Mouse (Mus musculus): ENCODE data around the gene Gse1.

The Gse1 gene

GRCm38 (mm10) chr8:120425199-120425941 lies 197.1 kb downstream of the Gse1 start:
- DNase-seq (ENCODE audit: low spot score), result no peak

DNA sequence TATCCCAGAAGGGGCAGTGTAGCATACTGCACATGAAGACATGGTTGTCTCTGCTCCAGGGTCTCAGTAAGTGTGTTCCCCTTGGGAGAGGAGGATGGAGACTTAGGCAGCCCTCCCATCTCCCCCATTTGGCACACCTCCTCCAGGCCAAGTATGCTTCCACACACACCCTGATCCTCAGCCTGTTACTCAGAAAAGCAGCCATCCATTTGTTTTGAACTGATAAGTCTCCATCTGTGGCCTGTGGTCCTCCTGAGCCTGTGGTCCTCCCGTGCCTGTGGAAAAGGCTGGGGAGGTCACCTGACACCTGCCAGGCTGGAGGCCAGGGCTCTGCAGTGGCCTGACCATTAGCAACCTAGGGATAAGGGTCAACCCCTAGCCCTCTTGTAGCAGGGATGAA lies 197.8 kb downstream of the Gse1 start:
- no peak for DNase-seq (ENCODE audit: low spot score)

DNA sequence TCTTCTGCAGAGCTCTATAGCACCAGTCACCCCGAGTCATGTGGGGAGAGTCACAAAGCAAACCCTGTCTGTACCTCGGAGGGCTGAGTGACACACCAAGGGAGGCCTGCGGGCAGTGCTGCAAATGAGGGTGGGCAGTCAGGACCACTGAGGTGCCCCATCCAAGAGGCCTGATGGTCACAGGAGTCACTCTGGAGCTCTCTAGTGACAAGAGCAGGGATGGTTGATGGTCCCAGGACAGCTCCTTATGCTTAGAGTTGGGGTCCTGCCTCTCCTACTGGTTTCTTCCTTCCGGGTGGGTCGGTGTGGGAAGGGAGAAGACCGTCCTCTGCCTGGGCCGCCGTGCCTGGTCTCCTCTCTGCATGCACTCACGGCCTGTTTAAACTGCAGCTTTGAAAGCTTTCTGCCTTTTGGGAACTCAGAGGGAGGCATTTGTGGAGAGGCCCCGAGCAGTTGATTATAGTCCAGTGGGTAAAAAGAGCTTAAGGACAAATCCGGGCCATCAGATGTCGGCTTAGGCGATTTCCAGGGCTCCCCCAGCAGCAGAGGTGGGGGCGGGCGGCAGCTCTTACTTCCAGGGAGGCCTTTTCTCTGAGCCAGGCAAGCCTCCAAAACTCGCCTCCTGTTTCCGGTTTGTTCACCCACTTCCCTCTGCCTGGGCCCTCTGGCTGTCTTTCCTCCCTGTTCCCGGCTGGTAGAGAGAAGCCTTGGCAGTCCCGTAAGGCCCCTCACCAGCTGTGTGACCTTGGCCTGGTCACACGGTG lies 198.5 kb downstream of the Gse1 start:
- no peak for DNase-seq (ENCODE audit: low spot score)

GRCm38 (mm10) chr8:120428492-120428891 lies 200.2 kb downstream of the Gse1 start:
- no peak for DNase-seq (ENCODE audit: low spot score)

GRCm38 (mm10) chr8:120429116-120429515 lies 200.9 kb downstream of the Gse1 start:
- no peak for DNase-seq (ENCODE audit: low spot score)

DNA sequence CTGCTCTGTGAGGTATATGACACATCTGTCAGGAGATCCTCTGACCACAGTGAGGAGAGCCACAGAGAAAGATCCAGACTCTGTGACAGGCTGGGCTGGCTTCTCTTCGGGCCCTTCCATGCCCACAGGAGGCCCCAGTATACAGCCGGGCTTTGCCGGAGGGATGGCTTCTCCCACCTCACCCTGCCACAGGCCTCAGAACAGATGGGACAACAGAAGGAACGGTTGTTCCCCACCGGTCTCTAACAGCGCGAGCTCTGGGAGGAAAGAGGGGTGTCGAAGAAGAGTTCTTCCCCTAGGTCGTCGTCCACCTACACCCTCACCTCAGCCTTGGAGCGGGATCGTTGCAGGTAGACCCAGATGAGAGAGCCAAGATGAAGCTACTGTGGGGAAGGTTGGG lies 202.8 kb downstream of the Gse1 start:
- DNase-seq (ENCODE audit: low spot score), result no peak

DNA sequence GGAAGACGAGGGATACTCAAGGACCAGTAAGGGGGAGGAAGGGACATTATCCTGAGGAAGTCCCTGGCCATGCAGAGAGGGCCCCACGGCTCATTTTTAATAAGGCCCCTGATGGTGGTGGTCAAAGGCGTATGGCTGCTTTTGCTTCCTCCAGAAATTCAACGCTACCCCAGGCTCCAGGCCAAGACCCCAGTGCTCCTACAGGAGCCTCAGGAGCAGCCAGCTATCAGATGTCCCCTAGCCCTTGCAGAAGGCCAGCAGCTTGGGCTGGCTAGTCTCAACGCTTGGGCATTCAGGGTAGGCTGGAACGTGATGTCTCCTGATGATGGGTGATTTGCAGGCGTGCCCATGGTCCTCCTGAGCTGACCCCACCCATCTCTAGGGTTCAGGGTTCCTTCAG lies 204.2 kb downstream of the Gse1 start:
- no peak for DNase-seq (ENCODE audit: low spot score)

DNA sequence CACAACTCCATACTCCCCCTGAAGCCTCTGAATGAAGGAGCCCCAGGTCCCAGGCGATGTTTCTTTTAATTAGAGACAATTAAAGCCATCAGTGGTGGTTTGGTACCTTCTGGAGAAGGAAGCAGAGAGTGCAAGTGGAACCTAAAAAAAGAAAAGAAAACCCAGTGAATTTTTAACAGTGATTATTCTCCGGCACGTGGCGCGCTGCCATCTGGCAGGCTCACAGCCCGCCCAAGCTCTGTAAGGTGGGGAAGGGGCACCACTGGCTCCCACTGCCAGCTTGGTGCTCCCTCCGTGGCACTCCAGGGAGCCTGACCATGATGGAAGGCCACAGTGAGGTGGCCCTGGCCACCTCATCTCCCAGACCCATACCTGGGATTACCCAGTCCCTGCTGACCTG lies 204.9 kb downstream of the Gse1 start:
- no peak for DNase-seq (ENCODE audit: low spot score)

DNA sequence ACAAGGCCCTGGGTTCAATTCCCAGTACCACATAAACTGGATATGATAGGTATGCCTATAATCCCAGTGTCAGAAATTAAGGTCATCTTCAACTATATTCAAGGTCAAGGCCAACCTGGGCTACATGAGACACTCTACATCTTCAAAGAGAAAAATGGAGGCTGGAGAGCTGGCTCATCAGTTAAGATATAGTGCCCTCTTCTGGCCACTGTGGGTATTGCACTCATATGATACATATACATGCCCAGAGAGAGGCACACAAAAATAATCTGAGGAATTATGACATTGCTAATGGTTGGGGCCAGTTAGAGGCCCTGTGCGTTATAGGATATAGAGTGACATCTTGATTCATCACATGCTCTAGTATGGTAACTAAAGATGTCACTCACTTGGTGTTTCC lies 205.5 kb downstream of the Gse1 start:
- DNase-seq (ENCODE audit: low spot score), result no peak

- DNase-seq (ENCODE audit: low spot score), result no peak
These were observed 207.5 kb downstream of the Gse1 start for GRCm38 (mm10) chr8:120435781-120436180.

DNA sequence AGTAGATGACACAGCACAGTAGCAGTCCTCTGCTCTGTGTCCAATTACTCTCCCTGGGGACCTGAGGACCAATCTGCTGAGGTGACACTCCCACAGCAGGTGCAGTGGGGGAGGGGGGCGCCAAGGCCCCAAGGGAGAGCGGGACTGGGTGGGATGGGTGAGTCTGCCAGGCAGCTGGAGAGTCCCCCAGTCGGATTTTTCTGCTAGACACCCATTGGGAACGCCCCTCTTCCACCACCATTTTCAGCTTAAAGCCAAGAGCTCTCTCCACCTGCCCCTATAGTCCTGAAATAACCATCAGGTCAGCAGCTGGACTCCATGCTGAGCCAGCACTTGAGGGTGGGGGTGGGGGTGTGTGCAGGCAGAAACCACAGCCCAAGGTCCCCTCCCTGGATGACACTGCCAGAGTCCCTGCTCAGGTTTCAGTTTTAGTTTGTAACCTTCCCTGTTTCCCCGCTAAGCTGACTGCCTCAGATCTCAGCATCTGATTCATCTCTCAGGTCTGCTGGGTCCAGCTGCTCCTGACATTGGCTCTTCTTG lies 208.3 kb downstream of the Gse1 start:
- DNase-seq (ENCODE audit: low spot score), result no peak

GRCm38 (mm10) chr8:120437207-120437606 lies 209.0 kb downstream of the Gse1 start:
- no peak for DNase-seq (ENCODE audit: low spot score)

DNA sequence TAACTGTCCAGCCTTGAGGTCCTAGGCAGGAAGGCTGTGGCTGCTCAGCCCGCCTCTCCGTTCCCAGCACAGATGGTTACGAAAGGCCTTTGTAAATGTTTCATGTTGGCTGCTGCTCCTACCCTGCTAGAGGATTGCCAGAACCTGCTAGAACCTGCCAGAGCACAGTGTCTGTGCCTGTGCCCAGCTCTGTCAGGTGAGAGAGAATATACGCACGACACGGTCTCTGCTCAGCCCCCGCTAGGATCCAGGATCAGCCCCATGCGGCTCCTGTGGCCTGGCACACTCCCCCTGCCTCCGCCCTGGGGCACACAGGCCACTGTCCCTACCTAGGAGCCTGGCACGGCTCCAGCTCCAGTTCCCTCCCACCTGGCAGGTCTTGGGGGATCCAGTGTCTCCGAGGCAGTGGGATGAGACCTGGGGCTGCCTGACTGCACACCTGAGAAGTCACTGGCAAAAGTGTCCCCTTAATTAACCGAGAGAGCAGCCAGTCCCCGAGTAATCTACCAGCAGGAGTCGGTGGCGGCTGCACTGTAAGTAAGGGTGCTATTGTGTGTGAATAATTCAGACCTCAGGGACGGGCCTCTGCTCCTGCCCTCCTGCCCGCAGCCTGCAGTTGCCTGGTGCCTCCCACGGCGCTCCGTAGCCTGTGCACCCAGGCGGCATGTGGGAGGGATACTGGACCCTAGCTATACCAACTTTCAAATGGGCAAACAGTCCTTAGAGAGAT lies 209.6 kb downstream of the Gse1 start:
- no peak for DNase-seq (ENCODE audit: low spot score)

DNA sequence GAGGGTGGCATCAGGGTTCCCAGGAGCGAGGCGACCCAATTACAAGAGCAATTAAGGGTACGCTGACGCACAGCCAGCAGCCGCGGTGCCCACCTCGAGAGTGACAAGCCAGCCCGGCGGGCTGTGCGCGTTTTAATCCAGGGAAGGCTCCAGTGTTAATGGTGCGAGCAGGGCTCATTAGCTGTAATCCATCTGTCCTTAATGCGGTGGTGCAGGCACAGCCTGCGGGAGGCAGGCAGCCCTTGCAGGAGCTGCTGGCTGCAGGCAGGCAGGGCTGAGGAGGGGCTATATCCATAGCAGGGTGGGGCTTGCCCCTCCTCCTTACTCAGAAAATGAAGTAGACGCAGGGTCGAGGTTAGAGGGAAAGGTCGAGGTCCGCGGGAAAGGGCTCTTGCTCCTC lies 211.1 kb downstream of the Gse1 start:
- DNase-seq (ENCODE audit: low spot score), result no peak

- no peak for DNase-seq (ENCODE audit: low spot score)
These were observed 212.5 kb downstream of the Gse1 start for GRCm38 (mm10) chr8:120440739-120441138.

GRCm38 (mm10) chr8:120441637-120442036 lies 213.4 kb downstream of the Gse1 start:
- no peak for DNase-seq (ENCODE audit: low spot score)

DNA sequence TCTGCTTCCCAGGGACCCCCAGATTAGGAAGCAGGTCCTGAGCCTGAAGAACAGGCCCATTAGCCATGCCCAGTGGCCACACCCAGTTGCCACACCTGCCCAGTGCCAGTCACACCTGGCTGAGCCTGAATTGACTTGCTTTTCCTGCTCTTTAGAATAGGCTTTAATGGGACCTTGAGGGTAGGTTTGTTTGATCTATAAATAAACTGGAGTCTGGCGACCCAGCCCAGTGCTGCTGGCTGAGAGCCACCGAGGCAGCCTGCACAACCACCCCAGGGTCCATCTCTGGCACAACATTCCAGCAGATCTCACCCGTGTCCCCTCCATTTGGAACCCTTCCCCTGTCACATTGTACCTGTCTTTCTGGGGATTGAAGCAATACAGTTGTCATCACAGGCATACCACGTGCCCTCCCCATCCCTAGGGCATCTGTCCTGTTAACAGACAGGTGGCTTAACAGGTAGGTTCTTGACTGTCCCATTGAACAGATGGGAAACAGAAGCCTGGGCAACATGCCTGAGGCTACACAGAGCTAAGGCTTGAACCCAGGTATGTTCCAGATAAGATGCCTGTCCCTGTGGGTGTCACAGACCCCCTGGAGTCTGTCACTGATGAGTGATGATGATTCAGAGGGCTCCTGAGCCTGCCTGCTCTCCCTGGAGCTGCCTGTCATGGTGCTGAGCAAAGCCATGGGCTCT lies 214.2 kb downstream of the Gse1 start:
- DNase-seq (ENCODE audit: low spot score), result no peak

GRCm38 (mm10) chr8:120445249-120445648 lies 217.0 kb downstream of the Gse1 start:
- DNase-seq (ENCODE audit: low spot score), result no peak

DNA sequence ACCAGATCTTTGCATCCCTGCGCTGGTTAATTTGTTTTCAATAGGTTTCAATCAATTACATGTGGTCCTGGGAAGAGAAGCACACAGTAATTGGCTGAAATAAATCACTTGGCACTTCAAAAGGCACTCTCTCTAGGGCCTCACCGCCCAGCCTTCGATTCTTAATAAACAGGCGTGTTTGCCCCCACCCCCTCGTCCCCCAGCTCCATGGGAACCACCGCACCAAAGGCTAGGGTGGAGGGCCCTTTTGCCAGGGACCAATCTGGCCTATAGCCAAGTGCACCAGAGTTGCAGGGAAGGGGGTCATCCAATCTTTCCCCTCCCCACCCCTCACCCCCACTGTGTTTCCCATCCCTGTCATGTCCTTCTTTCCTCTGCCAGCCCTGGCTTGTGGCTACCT lies 219.9 kb downstream of the Gse1 start:
- DNase-seq (ENCODE audit: low spot score), result no peak

GRCm38 (mm10) chr8:120449139-120449538 lies 220.9 kb downstream of the Gse1 start:
- DNase-seq (ENCODE audit: low spot score), result no peak

GRCm38 (mm10) chr8:120449608-120450031 lies 221.4 kb downstream of the Gse1 start:
- no peak for DNase-seq (ENCODE audit: low spot score)

DNA sequence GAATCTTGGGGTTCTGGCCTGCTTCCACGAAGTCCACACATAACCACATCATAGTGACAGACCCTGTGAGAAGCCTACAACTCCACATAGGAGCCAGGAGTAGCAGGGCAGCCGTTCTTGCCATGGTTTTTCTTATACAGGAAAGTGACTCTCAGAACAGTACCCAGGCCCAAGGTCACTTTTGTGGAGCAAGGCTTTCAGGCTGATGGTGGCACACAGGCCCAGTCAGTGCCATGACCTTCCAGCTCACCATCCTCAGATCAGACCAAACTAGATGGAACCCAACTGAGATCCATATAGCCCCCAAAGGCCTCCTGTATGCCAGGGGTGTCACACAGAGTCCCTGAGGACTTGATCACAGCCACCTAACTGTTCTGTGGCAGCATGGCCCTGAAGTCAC lies 223.9 kb downstream of the Gse1 start:
- no peak for DNase-seq (ENCODE audit: low spot score)
